Mouse (Mus musculus) ES-E14 (cell line): ENCODE measurements around the gene Vps50. TPM values are rescaled to one million over a fixed set of nuclear protein-coding genes. Genes with fewer than 3 reads are reported as not detected.

ENCODE experiments used
- total RNA-seq: library from RNA; depleted of rRNA; stranded (reverse); fragments of 300-350 nt; gene quantifications from 2 replicates; pipeline ENCODE4 v1.2.3, GENCODE M21; 2012; rRNA removed

Vps50 gene
- total RNA-seq, 1 experiment = 39.1 TPM

Other genes starting within 250 kb of the Vps50 start
- 1.6 and 1.9 TPM in 2 replicates for gene Samd9l, start 98.8 kb upstream of the Vps50 start, total RNA-seq
- 0.18 and 0.37 TPM in 2 replicates for gene Hepacam2, start 84 bp upstream of the Vps50 start, total RNA-seq